Mouse (Mus musculus) CD4-positive, CD25-positive, alpha-beta regulatory T cell, adult 4 months (primary cell): ENCODE results near the gene Grin1. TPM values are rescaled to one million over a fixed set of nuclear protein-coding genes. Genes with fewer than 3 reads are reported as not detected.
A peak's percentile ranks its signal among the peaks of the same experiment; 100 is the strongest.

Experiments
- ATAC-seq: one replicate; pipeline ENCODE4 v1.8.0; 2017
- polyA plus RNA-seq, 2 experiments: library from polyadenylated mRNA; unstranded; fragments of 100-300 nt; shearing (Covaris generic); gene quantifications; one replicate each; pipeline ENCODE4 v1.2.1; 2017

Grin1 gene
- not detected for polyA plus RNA-seq

DNA sequence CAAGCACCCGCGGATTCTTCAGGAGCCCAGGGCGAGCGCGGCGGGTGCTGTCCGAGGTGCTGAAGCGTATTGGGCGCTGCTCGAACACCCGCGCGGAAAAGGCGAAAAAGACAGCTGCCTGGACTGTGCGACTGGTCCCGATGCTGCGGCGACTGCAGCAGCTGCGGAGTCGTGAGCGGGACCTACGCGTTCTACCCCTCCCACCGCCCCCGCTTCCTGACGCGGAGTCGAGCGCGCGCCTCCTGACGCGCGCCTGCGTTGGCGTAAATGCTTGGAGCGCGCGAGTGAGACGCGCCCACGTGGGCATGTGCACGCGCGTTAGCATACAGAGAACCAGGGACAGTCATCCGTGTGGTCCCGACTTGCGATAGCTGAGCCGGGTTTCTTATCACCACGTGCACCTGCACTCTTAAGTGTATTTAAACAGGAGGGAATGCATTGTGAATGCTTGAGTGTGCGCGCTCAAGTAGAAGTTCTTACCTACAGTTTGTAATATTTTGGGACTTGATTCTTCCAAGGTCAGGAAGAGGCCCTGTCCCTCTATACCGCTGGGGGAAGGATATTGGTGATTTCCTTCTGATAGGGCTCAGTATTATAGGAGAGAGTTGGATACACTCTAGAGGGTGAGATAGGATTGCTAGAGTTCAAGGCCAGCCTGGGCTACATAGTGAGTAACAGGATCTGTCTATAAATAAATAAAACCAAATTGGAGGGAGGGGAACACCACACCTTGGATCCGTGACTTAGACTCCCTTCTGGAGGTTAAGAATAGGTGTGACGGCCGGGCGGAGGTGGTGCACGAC is at the start of gene Grin1:
Gene Grin1 (minus strand): TSS at position 217 of the 803 bp plus-strand sequence.
- ATAC-seq: no peak

GRCm38 (mm10) chr2:25365091-25365761 is 46.2 kb upstream of the Grin1 start, which contains the start of gene Uap1l1:
Uap1l1 (minus strand) TSS chr2:25365682.
- peak; percentile 86 for ATAC-seq

DNA sequence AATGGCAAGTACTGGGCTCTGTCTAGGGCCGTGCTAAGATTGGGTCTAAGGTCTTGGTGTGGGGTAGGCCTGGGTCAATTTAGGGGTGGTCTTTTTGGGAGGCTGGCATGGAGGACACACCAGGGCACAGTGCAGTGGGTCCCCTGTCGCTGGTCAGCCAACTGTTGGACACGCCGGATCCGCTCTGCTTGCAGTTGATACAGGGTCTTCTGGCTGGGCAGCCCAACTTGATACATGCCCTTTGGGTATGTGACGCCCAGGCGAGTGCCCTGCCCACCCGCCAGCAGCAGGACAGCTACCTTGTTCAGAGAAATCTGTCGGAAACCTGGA is 45.7 kb upstream of the Grin1 start:
- ATAC-seq: no peak

- ATAC-seq: no peak
Observed at GRCm38 (mm10) chr2:25364313-25364712, 45.3 kb upstream of the Grin1 start.

DNA sequence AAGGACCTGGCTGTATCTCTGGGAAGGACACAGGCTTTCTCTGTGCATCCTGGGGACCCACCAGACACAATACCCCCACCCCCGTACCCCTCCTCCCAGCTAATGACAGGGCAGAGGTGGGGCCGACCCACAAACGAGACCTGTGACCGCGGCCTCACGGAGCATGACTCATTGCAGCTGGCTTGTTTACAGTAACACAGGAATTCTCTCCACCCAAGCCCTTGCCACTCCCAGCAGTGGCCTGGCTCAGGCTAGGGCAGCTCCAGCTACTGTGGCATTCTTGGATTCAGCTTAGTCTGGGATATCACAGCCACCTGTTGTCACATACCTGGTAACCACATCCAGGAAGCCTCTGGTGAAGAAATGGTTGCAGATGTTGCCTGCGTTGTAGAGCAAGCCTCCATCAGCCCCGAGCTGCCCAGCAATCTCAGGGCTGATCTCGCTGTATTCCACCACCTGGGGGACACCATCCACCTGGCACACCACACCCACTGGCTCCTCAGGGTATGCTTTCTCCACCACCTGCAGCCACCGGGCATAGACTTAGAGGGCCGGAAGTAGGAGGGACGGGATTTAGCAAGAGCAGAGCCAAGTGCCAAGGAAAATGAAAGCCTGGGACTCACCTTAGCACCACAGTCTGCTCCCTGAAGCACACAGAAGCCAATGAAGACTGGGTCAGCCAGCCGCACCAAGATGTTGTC is 44.6 kb upstream of the Grin1 start:
- ATAC-seq: no peak

- ATAC-seq: no peak
Observed at GRCm38 (mm10) chr2:25359848-25360247, 40.9 kb upstream of the Grin1 start.

GRCm38 (mm10) chr2:25356208-25357079 is 37.5 kb upstream of the Grin1 start, which contains the start of gene Dpp7:
Dpp7 (minus strand) TSS chr2:25356359.
- peak; percentile 87 for ATAC-seq

DNA sequence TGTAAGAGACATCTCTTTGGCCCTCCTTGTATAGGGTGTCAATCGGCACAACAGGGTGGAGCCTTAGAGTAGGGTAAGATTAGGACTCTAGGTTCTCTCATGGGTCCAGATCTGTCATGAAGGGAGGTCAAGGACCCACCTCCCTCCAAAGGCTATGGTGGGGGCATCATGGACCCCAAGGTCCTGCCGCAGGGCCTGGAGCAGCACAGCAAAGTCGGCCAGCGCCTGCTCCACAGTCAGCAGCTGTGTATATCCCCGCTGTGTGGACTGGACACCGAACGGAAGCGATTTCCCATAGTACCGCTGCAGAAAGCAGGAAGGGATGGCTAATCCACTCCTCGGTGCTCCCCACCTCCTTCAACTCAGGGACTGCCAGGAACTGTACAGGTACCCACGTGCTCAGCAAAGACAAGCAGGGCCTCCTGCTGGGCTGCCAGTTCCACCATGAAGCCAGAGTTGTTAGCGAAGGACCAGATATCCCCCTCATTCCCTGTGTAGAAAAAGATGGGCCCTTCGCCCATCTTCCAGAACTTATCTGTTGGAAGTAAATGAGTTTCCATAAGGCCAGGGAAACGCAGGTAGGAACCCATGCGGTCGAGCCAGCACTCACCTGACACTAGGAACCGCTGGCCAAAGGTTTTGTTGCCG is 36.6 kb upstream of the Grin1 start:
- ATAC-seq: no peak

GRCm38 (mm10) chr2:25354211-25354610 is 35.2 kb upstream of the Grin1 start:
- no peak for ATAC-seq

- ATAC-seq: no peak
Observed at GRCm38 (mm10) chr2:25350701-25351100, 31.7 kb upstream of the Grin1 start.

DNA sequence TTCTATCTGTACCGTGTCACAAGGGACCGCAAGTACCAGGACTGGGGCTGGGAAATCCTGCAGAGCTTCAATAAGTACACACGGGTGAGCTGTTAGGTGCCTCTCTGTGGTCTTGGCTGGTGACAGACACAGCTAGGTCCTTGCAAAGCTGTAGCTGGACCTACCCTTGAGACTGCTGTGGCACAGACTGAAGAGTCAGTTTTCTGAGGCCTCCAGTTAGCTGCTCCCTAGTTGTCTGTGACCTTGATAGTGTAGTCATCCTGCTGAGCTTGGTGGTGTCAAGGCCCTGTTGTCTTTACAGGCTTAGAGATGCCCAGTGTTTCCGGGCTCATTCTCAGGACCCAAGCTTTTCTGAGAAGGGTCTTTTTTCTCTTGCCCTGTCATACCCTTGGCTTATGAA is 30.5 kb upstream of the Grin1 start:
- no peak for ATAC-seq

DNA sequence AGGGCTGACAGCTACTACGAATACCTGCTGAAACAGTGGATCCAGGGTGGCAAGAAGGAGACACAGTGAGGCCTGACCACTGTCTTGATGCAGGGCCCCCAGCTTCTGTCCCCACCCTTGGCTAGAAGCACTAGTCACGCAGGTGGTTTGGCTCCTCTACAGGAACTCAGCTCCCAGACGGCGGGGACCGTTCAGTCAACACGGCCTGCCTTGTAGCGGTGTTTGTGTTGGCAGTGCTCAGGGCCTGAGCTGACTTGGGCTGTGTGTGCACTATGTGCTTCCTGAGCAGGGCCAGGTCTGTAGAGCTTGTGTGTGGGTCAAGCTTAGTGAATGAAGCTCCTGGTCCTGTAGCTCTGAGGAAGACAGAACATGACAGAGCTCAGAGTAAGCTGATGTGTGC is 29.2 kb upstream of the Grin1 start:
- no peak for ATAC-seq

DNA sequence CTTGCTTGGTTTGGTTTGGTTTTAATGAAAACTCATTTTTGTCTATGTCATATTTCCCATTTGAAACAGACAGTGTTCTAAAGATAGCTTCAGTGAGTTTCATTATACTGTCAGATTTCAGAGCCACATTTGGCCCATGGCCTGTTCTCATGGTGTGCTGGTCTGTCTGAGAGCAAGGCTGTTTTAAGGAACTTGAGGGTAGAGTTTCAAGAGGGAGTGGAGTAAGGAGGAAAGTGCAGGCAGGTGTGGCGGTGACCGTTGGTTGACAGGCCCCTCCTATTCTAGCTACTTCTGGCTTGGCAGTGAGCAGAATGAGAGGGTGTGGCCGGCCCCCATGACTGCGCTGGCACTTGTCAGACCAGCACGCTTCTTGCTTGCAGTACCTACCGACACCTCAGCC is 19.3 kb upstream of the Grin1 start:
- no peak for ATAC-seq

- no peak for ATAC-seq
Observed at GRCm38 (mm10) chr2:25333569-25333968, 14.6 kb upstream of the Grin1 start.

- ATAC-seq: peak; percentile 98
Observed at GRCm38 (mm10) chr2:25332286-25333160, 13.5 kb upstream of the Grin1 start, which contains the start of gene Man1b1. Man1b1 (plus strand) TSS chr2:25332338.

- no peak for ATAC-seq
Observed at GRCm38 (mm10) chr2:25331470-25331869, 12.5 kb upstream of the Grin1 start.

DNA sequence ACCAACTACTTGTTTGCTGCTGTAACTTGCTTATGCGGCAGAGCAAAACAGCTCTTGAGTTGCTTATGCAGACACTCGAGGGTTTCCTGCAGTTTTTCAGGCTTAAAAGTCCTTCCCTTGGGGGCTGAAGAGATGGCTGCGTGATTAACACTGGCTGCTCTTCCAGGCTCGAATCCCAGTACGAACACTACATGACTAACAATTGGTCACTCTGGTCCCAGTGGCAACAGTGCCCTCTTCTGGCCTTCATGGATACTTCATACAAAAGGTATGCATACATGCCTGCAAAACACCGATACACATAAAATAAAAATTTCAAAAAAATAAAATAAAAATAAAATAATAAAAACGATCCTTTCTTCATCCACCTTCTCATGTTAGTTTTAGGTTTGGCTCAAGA is 9.5 kb upstream of the Grin1 start:
- no peak for ATAC-seq

GRCm38 (mm10) chr2:25326036-25326435 is 7.0 kb upstream of the Grin1 start:
- no peak for ATAC-seq

GRCm38 (mm10) chr2:25320084-25320483 is 1.1 kb upstream of the Grin1 start:
- ATAC-seq: no peak

- no peak for ATAC-seq
Observed at GRCm38 (mm10) chr2:25318119-25318966, 644 bp downstream of the Grin1 start.
